Mouse (Mus musculus): ENCODE results near the gene Ncl. TPM values are rescaled to one million over a fixed set of nuclear protein-coding genes. Genes with fewer than 3 reads are reported as not detected.

Gene Ncl
- polyA plus RNA-seq, 1 experiment from 2014 or later = 165 TPM

- H3K4me2 ChIP-seq (ENCODE audit: low read depth, low read length) = no peak overlapping the region
- H3K9ac ChIP-seq (replicated peaks; ENCODE audit: low read depth, low read length) = no peak overlapping the region
- H3K4me1 ChIP-seq (ENCODE audit: control insufficient read depth, insufficient read depth, low read length) = no peaks in the 10 kb centered on the region
- no peaks in the 10 kb centered on the region for H3K36me3 ChIP-seq (ENCODE audit: control insufficient read depth, insufficient read depth, low read length)
- ATAC-seq (ENCODE audit: low read depth) = no peak
- H3K4me3 ChIP-seq (ENCODE audit: low read depth, low read length) = no peak overlapping the region
- WGBS = 71% methylated on average over 7 of the region's 7 CpGs
- no peak overlapping the region for H3K27ac ChIP-seq (ENCODE audit: low read depth, low read length)
- H3K27me3 ChIP-seq (ENCODE audit: control insufficient read depth, insufficient read depth, low read length) = no peaks in the 10 kb centered on the region
- H3K9me3 ChIP-seq (ENCODE audit: control insufficient read depth, low read length) = no peaks in the 10 kb centered on the region
Measured at GRCm38 (mm10) chr1:86395897-86396296, 36.7 kb upstream of the Ncl start.

- 94% methylated on average over 3 of the region's 3 CpGs for WGBS
- Histone ChIP-seq H3K36me3 (ENCODE audit: control insufficient read depth, insufficient read depth, low read length) (no peaks in the 10 kb centered on the region), H3K27ac (ENCODE audit: low read depth, low read length) (no peak overlapping the region), H3K4me1 (ENCODE audit: control insufficient read depth, insufficient read depth, low read length) (no peaks in the 10 kb centered on the region), H3K4me2 (ENCODE audit: low read depth, low read length) (no peak overlapping the region), H3K4me3 (ENCODE audit: low read depth, low read length) (no peak overlapping the region), H3K9me3 (ENCODE audit: control insufficient read depth, low read length) (no peaks in the 10 kb centered on the region), H3K27me3 (ENCODE audit: control insufficient read depth, insufficient read depth, low read length) (no peaks in the 10 kb centered on the region), H3K9ac (replicated peaks; ENCODE audit: low read depth, low read length) (no peak overlapping the region)
- ATAC-seq (ENCODE audit: low read depth) = no peak
Measured at GRCm38 (mm10) chr1:86394246-86394645, 35.0 kb upstream of the Ncl start.

- 83% methylated on average over 3 of the region's 3 CpGs for WGBS
- Histone ChIP-seq H3K4me1 (ENCODE audit: control insufficient read depth, insufficient read depth, low read length) (no peaks in the 10 kb centered on the region), H3K27me3 (ENCODE audit: control insufficient read depth, insufficient read depth, low read length) (no peaks in the 10 kb centered on the region), H3K27ac (ENCODE audit: low read depth, low read length) (no peak overlapping the region), H3K36me3 (ENCODE audit: control insufficient read depth, insufficient read depth, low read length) (no peaks in the 10 kb centered on the region), H3K9ac (replicated peaks; ENCODE audit: low read depth, low read length) (no peak overlapping the region), H3K4me2 (ENCODE audit: low read depth, low read length) (no peak overlapping the region), H3K4me3 (ENCODE audit: low read depth, low read length) (no peak overlapping the region), H3K9me3 (ENCODE audit: control insufficient read depth, low read length) (no peaks in the 10 kb centered on the region)
- ATAC-seq (ENCODE audit: low read depth) = no peak
Measured at GRCm38 (mm10) chr1:86393219-86393618, 34.0 kb upstream of the Ncl start.

GRCm38 (mm10) chr1:86391425-86391824, 32.2 kb upstream of the Ncl start:
- H3K4me2 ChIP-seq (ENCODE audit: low read depth, low read length) = no peak overlapping the region
- no peak for ATAC-seq (ENCODE audit: low read depth)
- no peaks in the 10 kb centered on the region for H3K27me3 ChIP-seq (ENCODE audit: control insufficient read depth, insufficient read depth, low read length)
- H3K9me3 ChIP-seq (ENCODE audit: control insufficient read depth, low read length) = no peaks in the 10 kb centered on the region
- no peaks in the 10 kb centered on the region for H3K4me1 ChIP-seq (ENCODE audit: control insufficient read depth, insufficient read depth, low read length)
- H3K36me3 ChIP-seq (ENCODE audit: control insufficient read depth, insufficient read depth, low read length) = no peaks in the 10 kb centered on the region
- H3K4me3 ChIP-seq (ENCODE audit: low read depth, low read length) = no peak overlapping the region
- no peak overlapping the region for H3K27ac ChIP-seq (ENCODE audit: low read depth, low read length)
- 59% methylated on average over 2 of the region's 2 CpGs for WGBS
- no peak overlapping the region for H3K9ac ChIP-seq (replicated peaks; ENCODE audit: low read depth, low read length)

- peak; percentile 80; the same call in 1 of the 2 replicates for ATAC-seq (ENCODE audit: low read depth)
- WGBS = 5% methylated on average over 11 of the region's 11 CpGs
- H3K9me3 ChIP-seq (ENCODE audit: control insufficient read depth, low read length) = no peaks in the 10 kb centered on the region
- H3K4me1 ChIP-seq (ENCODE audit: control insufficient read depth, insufficient read depth, low read length) = no peaks in the 10 kb centered on the region
- H3K27me3 ChIP-seq (ENCODE audit: control insufficient read depth, insufficient read depth, low read length) = no peaks in the 10 kb centered on the region
- no peak overlapping the region for H3K4me3 ChIP-seq (ENCODE audit: low read depth, low read length)
- H3K4me2 ChIP-seq (ENCODE audit: low read depth, low read length) = no peak overlapping the region
- H3K27ac ChIP-seq (ENCODE audit: low read depth, low read length) = no peak overlapping the region
- H3K9ac ChIP-seq (replicated peaks; ENCODE audit: low read depth, low read length) = no peak overlapping the region
- H3K36me3 ChIP-seq (ENCODE audit: control insufficient read depth, insufficient read depth, low read length) = no peaks in the 10 kb centered on the region
Measured at GRCm38 (mm10) chr1:86389230-86389629, 30.0 kb upstream of the Ncl start.

- Histone ChIP-seq H3K9ac (replicated peaks; ENCODE audit: low read depth, low read length) (no peak overlapping the region), H3K27me3 (ENCODE audit: control insufficient read depth, insufficient read depth, low read length) (no peaks in the 10 kb centered on the region), H3K27ac (ENCODE audit: low read depth, low read length) (no peak overlapping the region), H3K4me1 (ENCODE audit: control insufficient read depth, insufficient read depth, low read length) (0 out of 2 replicates have a peak, but pooled peaks cover 5% of the 10 kb centered on the region), H3K4me2 (ENCODE audit: low read depth, low read length) (no peak overlapping the region), H3K9me3 (ENCODE audit: control insufficient read depth, low read length) (no peaks in the 10 kb centered on the region), H3K36me3 (ENCODE audit: control insufficient read depth, insufficient read depth, low read length) (no peaks in the 10 kb centered on the region), H3K4me3 (ENCODE audit: low read depth, low read length) (no peak overlapping the region)
- ATAC-seq (ENCODE audit: low read depth) = no peak
- WGBS = 31% methylated on average over 13 of the region's 13 CpGs
Measured at GRCm38 (mm10) chr1:86381027-86381426, 21.8 kb upstream of the Ncl start.

- Histone ChIP-seq H3K9ac (replicated peaks; ENCODE audit: low read depth, low read length) (no peak overlapping the region), H3K9me3 (ENCODE audit: control insufficient read depth, low read length) (no peaks in the 10 kb centered on the region), H3K4me2 (ENCODE audit: low read depth, low read length) (no peak overlapping the region), H3K27me3 (ENCODE audit: control insufficient read depth, insufficient read depth, low read length) (no peaks in the 10 kb centered on the region), H3K4me3 (ENCODE audit: low read depth, low read length) (no peak overlapping the region), H3K36me3 (ENCODE audit: control insufficient read depth, insufficient read depth, low read length) (no peaks in the 10 kb centered on the region), H3K27ac (ENCODE audit: low read depth, low read length) (no peak overlapping the region), H3K4me1 (ENCODE audit: control insufficient read depth, insufficient read depth, low read length) (0 out of 2 replicates have a peak, but pooled peaks cover 5% of the 10 kb centered on the region)
- ATAC-seq (ENCODE audit: low read depth) = no peak
- 73% methylated on average over 9 of the region's 9 CpGs for WGBS
Measured at GRCm38 (mm10) chr1:86379161-86379569, 20.0 kb upstream of the Ncl start.

- WGBS = 62% methylated on average over 6 of the region's 6 CpGs
- Histone ChIP-seq H3K4me1 (ENCODE audit: control insufficient read depth, insufficient read depth, low read length) (0 out of 2 replicates have a peak, but pooled peaks cover 5% of the 10 kb centered on the region), H3K4me3 (ENCODE audit: low read depth, low read length) (no peak overlapping the region), H3K9me3 (ENCODE audit: control insufficient read depth, low read length) (no peaks in the 10 kb centered on the region), H3K4me2 (ENCODE audit: low read depth, low read length) (no peak overlapping the region), H3K27ac (ENCODE audit: low read depth, low read length) (no peak overlapping the region), H3K9ac (replicated peaks; ENCODE audit: low read depth, low read length) (no peak overlapping the region), H3K27me3 (ENCODE audit: control insufficient read depth, insufficient read depth, low read length) (no peaks in the 10 kb centered on the region), H3K36me3 (ENCODE audit: control insufficient read depth, insufficient read depth, low read length) (no peaks in the 10 kb centered on the region)
- ATAC-seq (ENCODE audit: low read depth) = no peak
Measured at GRCm38 (mm10) chr1:86378662-86379061, 19.5 kb upstream of the Ncl start.

- Histone ChIP-seq H3K27ac (ENCODE audit: low read depth, low read length) (no peak overlapping the region), H3K4me1 (ENCODE audit: control insufficient read depth, insufficient read depth, low read length) (0 out of 2 replicates have a peak, but pooled peaks cover 5% of the 10 kb centered on the region), H3K9me3 (ENCODE audit: control insufficient read depth, low read length) (no peaks in the 10 kb centered on the region), H3K4me3 (ENCODE audit: low read depth, low read length) (no peak overlapping the region), H3K9ac (replicated peaks; ENCODE audit: low read depth, low read length) (no peak overlapping the region), H3K36me3 (ENCODE audit: control insufficient read depth, insufficient read depth, low read length) (no peaks in the 10 kb centered on the region), H3K27me3 (ENCODE audit: control insufficient read depth, insufficient read depth, low read length) (no peaks in the 10 kb centered on the region), H3K4me2 (ENCODE audit: low read depth, low read length) (no peak overlapping the region)
- ATAC-seq (ENCODE audit: low read depth) = no peak
- WGBS = 75% methylated on average over 5 of the region's 5 CpGs
Measured at GRCm38 (mm10) chr1:86376354-86376753, 17.2 kb upstream of the Ncl start.
